Mouse (Mus musculus): ENCODE measurements around the gene Clybl. TPM values are rescaled to one million over a fixed set of nuclear protein-coding genes. Genes with fewer than 3 reads are reported as not detected.

Gene Clybl
- total and polyA plus RNA-seq, 3 experiments, result 16.5 to 25.7 (median 18.7) TPM

DNA sequence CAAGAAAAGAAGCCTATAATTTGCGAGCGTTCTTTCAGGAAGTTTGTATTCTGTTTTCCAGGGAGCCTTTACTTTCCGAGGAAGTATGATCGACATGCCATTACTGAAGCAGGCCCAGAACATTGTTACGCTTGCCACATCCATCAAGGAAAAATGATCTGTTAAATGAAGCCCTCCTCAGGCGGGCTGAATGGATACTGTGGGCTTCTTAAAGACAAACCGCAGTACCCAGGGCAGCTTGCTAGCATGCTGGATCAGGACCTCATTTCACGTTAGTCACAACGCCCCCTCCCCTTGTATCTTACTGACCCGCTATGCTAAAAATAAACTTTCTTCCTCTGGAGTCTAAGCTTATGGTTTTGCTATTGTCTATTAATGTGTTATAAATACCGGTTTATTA, 220.4 kb downstream of the Clybl start:
- TF ChIP-seq MAZ (IDR thresholded peaks at IDR 0.05; ENCODE audit: low read depth, low read length) (no peak), POLR2A (IDR thresholded peaks at IDR 0.05; ENCODE audit: low read depth, low read length) (no peak), HCFC1 (IDR thresholded peaks at IDR 0.05; ENCODE audit: low read depth, low read length) (no peak), KAT2A (IDR thresholded peaks at IDR 0.05; ENCODE audit: insufficient replicate concordance, low read length) (no peak), GABPA (IDR thresholded peaks at IDR 0.05; ENCODE audit: insufficient replicate concordance, low read depth, low read length) (no peak), RAD21 (IDR thresholded peaks at IDR 0.05; ENCODE audit: low read depth, low read length) (no peak), CHD1 (IDR thresholded peaks at IDR 0.05; ENCODE audit: low read depth, low read length) (no peak), IRF4 (IDR thresholded peaks at IDR 0.05; ENCODE audit: low read depth, low read length) (no peak), ZNF384 (IDR thresholded peaks at IDR 0.05; ENCODE audit: low read depth, low read length) (no peak), CHD2 (IDR thresholded peaks at IDR 0.05; ENCODE audit: low read length) (no peak), MEF2A (IDR thresholded peaks at IDR 0.05; ENCODE audit: borderline replicate concordance, low read depth, low read length) (no peak), MYC (IDR thresholded peaks at IDR 0.05; ENCODE audit: low read depth, low read length) (no peak), MXI1 (IDR thresholded peaks at IDR 0.05; ENCODE audit: low read depth, low read length) (no peak), JUN (IDR thresholded peaks at IDR 0.05; ENCODE audit: insufficient read depth, low read depth, low read length) (no peak), ZMIZ1 (IDR thresholded peaks at IDR 0.05; ENCODE audit: low read depth, low read length) (no peak), NRF1 (IDR thresholded peaks at IDR 0.05; ENCODE audit: low read depth, low read length) (no peak)
- Histone ChIP-seq H3K36me3 (replicated peaks in 1 of 2; ENCODE audit: control insufficient read depth in 1 of 2, insufficient read depth in 1 of 2, low read length in 1 of 2) (no peaks in the 10 kb centered on the region), H3K4me2 (ENCODE audit: insufficient read depth, low read depth, poor library complexity, severe bottlenecking) (no peak overlapping the region), H3K9me3 (replicated peaks; ENCODE audit: low read length) (peaks cover 3% of the 10 kb centered on the region), H3K27me3 (replicated peaks) (no peaks in the 10 kb centered on the region), H3K4me1 (ENCODE audit: control insufficient read depth in 1 of 2, insufficient read depth in 2 of 2) (peaks cover 0 to 1% of the 10 kb centered on the region in 2 experiments; a peak in 1 of 4 replicates), H3K79me2 (replicated peaks; ENCODE audit: control insufficient read depth, extremely low read depth, insufficient read depth, poor library complexity, severe bottlenecking) (no peaks in the 10 kb centered on the region), H3K4me3 (replicated peaks in 1 of 3; ENCODE audit: low read depth in 2 of 3, low read length in 2 of 3, poor library complexity in 1 of 3) (no peak overlapping the region), H3K27ac (ENCODE audit: insufficient read depth, low read depth) (no peak overlapping the region), H3K9ac (ENCODE audit: insufficient read depth, low read depth) (no peak overlapping the region)
- dilution Hi-C loops (cut with MboI; ENCODE audit: extremely low pct_ligation_motif_present, extremely low pct_unique_long_range_greater_than_20kb, low sequenced_read_pairs), result no loop called here
- in situ Hi-C loops (cut with MboI; ENCODE audit: low pct_ligation_motif_present, low pct_unique_long_range_greater_than_20kb, low sequenced_read_pairs), result no loop called here
- DNase-seq (ENCODE audit: extremely low read depth), result no peak

DNA sequence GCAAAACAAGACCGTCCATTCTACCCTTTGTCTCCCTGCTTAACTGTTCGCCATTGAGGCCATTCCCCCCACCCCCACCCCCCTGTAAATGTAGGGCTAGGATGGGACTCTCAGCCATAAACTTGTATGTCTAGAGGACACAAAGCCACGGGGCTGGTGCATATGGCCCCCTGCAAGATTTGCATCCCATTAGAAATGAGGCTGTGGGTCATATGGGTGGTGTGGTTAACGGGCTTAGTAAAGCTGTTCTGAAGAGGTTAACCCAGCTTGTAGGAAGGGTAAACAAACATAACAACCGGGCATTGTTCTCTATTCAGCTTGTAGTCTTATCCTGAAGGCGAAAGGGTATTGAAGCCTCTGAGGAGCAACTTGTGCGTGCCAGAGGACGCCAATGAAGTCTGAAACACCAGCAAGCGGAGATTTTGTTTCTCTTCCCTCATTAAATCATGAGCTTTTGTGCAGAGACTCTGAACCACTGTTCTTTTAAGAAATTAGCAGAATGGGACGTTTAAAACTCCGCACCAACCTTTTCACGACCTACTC, 221.3 kb downstream of the Clybl start:
- in situ Hi-C loops (cut with MboI; ENCODE audit: low pct_ligation_motif_present, low pct_unique_long_range_greater_than_20kb, low sequenced_read_pairs) (no loop called here), dilution Hi-C loops (cut with MboI; ENCODE audit: extremely low pct_ligation_motif_present, extremely low pct_unique_long_range_greater_than_20kb, low sequenced_read_pairs) (no loop called here)
- no peak overlapping the region for H3K4me2 ChIP-seq (ENCODE audit: insufficient read depth, low read depth, poor library complexity, severe bottlenecking)
- no peak overlapping the region for H3K27ac ChIP-seq (ENCODE audit: insufficient read depth, low read depth)
- peaks cover 0 to 7% of the 10 kb centered on the region in 2 experiments; a peak in 1 of 4 replicates for H3K4me1 ChIP-seq (ENCODE audit: control insufficient read depth in 1 of 2, insufficient read depth in 2 of 2)
- no peak overlapping the region for H3K4me3 ChIP-seq (replicated peaks in 1 of 3; ENCODE audit: low read depth in 2 of 3, low read length in 2 of 3, poor library complexity in 1 of 3)
- H3K9ac ChIP-seq (ENCODE audit: insufficient read depth, low read depth), result no peak overlapping the region
- peaks cover 3% of the 10 kb centered on the region for H3K9me3 ChIP-seq (replicated peaks; ENCODE audit: low read length)
- H3K27me3 ChIP-seq (replicated peaks), result no peaks in the 10 kb centered on the region
- no peak for DNase-seq (ENCODE audit: extremely low read depth)
- TF ChIP-seq MXI1 (IDR thresholded peaks at IDR 0.05; ENCODE audit: low read depth, low read length) (no peak), ZNF384 (IDR thresholded peaks at IDR 0.05; ENCODE audit: low read depth, low read length) (no peak), CHD2 (IDR thresholded peaks at IDR 0.05; ENCODE audit: low read length) (no peak), ETS1 (conservative IDR thresholded peaks at IDR 0.05; ENCODE audit: low read depth, low read length) (no peak), CTCF (conservative IDR thresholded peaks at IDR 0.05 in 1 of 2, IDR thresholded peaks at IDR 0.05 in 1 of 2; ENCODE audit: low read depth in 2 of 2, low read length in 2 of 2) (no peak), NELFE (IDR thresholded peaks at IDR 0.05; ENCODE audit: low read depth, low read length) (no peak), JUND (conservative IDR thresholded peaks at IDR 0.05; ENCODE audit: low read depth, low read length) (no peak), SIN3A (IDR thresholded peaks at IDR 0.05; ENCODE audit: low read length) (no peak), USF1 (IDR thresholded peaks at IDR 0.05; ENCODE audit: low read depth, low read length) (no peak), POLR2A (IDR thresholded peaks at IDR 0.05; ENCODE audit: low read depth, low read length) (no peak), ZMIZ1 (IDR thresholded peaks at IDR 0.05; ENCODE audit: low read depth, low read length) (no peak), MAX (IDR thresholded peaks at IDR 0.05; ENCODE audit: low read length) (no peak), CHD1 (IDR thresholded peaks at IDR 0.05; ENCODE audit: low read depth, low read length) (no peak), ZKSCAN1 (IDR thresholded peaks at IDR 0.05; ENCODE audit: borderline replicate concordance, low read depth, low read length) (no peak), RCOR1 (conservative IDR thresholded peaks at IDR 0.05; ENCODE audit: low read depth, low read length) (no peak), UBTF (IDR thresholded peaks at IDR 0.05; ENCODE audit: low read depth, low read length) (no peak)
- no peaks in the 10 kb centered on the region for H3K36me3 ChIP-seq (replicated peaks in 1 of 2; ENCODE audit: control insufficient read depth in 1 of 2, insufficient read depth in 1 of 2, low read length in 1 of 2)
- no peaks in the 10 kb centered on the region for H3K79me2 ChIP-seq (replicated peaks; ENCODE audit: control insufficient read depth, extremely low read depth, insufficient read depth, poor library complexity, severe bottlenecking)

Data from CH12.LX (cell line).